Mouse (Mus musculus) urinary bladder, adult 18-20 months (tissue): ENCODE results near the gene Chn1.

Source experiments
- DNase-seq, 2 experiments: peaks; one replicate each; pipeline ENCODE4 v3.0.0; 2022; ENCODE audit warnings: low spot score in 2 of 2, mixed read lengths in 2 of 2

The Chn1 gene

GRCm38 (mm10) chr2:73560899-73561664 is 214.1 kb downstream of the Chn1 start:
- no peak for DNase-seq
